Mouse (Mus musculus): Measurements from ENCODE around the gene Gm20897. TPM values are rescaled to one million over a fixed set of nuclear protein-coding genes. Genes with fewer than 3 reads are reported as not detected.
"Not testable (repeated sequence)": the region's sequence is repeated elsewhere in the genome, so short reads cannot be mapped to it uniquely, and the experiment has no call there.

The Gm20897 gene
- total RNA-seq (2021): not detected

GRCm38 (mm10) chrY:38502138-38502537 is at the start of gene Gm20897:
TSS of gene Gm20897 (minus strand) at chrY:38502238.
- DNase-seq: not testable (repeated sequence)

Other genes with a start within 250 kb of the Gm20897 start
- not detected for gene Gm21732, start 73.5 kb upstream of the Gm20897 start, total RNA-seq (2021)

Measured in layer of hippocampus, postnatal 36 days (tissue).